Mouse (Mus musculus) adipocyte (in vitro differentiated cells): ENCODE measurements around the gene Bmpr1b.
"Not testable (repeated sequence)": the region's sequence is repeated elsewhere in the genome, so short reads cannot be mapped to it uniquely, and the experiment has no call there.

Source experiments
- DNase-seq: peaks from one replicate; pipeline ENCODE4 v3.0.0-alpha.2; 2016; ENCODE audit warnings: low spot score

The Bmpr1b gene

DNA sequence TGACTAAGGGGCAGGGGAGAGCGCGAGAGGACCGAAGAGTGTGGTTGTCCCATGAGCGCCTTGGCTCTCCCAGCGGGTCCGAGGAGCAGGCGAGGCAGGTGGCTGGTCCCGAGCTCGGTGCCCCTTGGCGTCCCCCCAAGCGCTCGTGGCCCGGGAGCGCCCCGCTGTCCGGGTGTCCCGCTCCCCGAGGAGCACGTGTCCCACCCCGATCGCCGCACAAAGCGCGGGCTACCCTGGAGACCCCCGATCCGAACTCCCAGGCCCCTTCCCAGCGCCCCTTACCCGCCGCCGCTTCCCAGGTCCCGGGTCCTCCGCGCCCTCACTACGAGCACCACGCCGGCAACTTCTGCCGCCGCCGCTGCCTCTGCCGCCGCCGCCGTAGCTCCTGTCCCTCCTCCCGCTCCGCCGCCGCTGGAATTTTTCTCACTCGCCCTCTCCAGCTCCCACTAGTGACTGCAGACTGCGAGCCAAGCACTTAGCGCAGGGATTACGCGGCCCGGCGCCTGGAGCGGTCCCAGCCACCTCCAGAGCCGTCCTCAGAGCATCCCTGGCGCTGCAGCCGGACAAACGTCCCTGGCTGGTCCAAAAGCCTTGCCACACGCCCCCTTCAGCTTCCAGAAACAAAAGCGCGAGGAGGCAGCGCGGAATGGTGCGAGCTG lies at the start of gene Bmpr1b:
Bmpr1b (minus strand) TSS at position 563 of the 659 bp plus-strand sequence.
- DNase-seq, result no peak

DNA sequence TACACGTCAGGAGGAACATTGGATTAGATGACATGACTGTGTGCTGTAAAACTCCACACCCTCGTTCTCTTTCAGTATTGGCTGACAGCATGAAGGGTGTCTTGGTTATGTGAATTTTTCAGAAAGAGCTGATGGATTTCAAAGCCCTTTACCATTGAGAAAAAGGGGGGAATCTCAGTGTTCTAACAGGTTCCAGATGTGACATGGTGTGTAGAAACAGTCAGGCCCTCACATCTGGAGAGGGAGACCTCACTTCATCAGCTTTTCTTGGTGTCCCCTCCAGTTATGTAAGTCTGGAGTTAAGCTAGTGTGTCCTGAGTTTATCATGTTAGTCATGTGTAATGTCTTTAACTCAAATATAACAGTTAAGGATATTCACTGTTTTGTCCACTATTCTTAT lies 43.6 kb upstream of the Bmpr1b start:
- no peak for DNase-seq

DNA sequence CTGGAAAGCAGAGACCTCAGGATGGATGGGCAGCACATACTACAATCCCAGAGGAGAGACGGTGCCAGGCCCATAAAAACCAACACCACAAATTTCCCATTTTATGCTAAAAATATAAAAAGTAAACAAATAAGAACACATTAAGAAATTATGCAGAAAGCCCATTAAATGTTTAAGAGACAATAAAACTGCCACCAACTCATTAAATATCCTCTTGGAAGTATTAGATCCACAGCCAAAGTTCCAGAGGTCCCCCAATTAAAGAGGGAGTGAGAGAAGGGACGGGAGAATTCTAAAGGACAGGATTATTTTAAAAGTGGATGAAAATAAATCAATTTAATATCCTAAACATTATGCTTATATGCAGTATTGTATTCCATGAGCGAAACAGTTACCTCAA lies 43.0 kb upstream of the Bmpr1b start:
- DNase-seq, result no peak

DNA sequence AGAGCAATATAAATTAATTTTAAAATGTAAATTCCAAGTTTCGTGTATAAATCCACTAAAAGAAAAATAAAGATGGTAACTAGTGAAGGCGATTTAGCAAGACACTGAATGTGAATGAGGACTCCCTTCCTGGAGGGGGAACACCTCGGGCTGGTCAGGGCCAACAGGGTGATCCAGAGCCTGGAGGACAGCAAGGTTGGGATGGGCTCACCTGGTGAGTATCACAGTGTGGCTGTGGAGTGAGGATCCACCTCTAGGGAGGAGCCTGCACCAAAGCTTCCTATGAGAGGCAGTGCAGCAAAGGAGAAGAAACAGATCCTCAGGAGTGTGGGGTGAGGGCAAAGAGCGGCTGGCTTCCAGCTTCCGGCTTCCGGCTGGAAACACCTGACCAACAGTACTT lies 40.8 kb upstream of the Bmpr1b start:
- no peak for DNase-seq

DNA sequence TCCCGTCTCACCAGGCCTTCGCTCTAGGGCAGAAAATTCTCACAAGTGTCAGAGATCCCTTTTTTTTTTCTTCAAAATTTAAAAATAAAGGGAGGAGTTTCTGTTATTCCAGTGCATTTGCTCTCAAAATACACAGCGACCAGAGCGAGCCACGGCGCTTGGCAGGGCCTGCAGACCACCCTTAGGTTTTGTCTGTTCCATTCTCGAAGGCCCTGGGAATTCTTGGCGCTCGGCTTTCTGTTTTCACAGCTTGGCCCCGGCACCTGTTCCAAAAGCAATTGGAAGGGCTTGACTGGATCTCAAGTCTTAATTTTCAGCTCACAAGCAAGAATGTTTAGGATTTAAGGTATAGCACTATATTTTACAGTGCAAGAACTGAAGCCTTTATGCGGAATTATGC lies 39.8 kb upstream of the Bmpr1b start:
- no peak for DNase-seq

DNA sequence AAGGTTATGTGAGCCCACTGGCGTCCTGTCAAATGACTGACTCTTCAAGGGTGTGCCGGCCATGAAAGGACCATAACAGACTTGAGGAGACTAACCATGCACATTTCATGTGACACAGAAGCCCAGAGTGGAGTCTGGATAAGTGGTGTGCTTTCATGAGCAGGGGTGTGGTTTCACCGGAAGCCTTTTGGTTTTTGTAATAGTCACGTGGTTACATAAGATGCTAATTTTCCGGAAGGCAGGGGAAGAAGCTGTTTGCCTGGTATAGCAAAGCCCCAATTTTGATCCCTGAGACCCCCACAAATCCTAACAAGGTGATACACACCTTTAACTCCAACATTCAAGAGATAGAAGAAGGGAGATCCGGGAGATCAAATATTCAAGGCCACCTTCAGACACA lies 38.3 kb upstream of the Bmpr1b start:
- no peak for DNase-seq

DNA sequence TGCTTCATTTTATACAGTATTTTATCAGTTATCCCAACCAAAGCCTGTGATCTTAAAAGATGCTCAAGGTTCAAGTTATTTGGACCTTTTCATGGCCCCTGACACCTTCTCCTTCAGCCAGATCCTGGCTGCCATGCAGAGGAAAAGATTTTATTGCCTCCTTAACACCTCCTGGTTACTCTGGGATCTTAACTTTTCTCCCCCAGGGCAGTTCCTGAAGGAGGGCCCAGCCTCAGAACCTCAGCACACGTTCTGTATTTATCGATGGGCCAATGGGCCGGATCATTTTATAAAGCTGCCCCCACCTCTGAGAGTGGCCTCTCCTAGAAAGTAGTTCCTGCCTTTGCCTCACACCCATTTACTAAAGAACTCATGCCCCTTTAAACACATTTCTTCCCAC lies 37.1 kb upstream of the Bmpr1b start:
- DNase-seq, result no peak

DNA sequence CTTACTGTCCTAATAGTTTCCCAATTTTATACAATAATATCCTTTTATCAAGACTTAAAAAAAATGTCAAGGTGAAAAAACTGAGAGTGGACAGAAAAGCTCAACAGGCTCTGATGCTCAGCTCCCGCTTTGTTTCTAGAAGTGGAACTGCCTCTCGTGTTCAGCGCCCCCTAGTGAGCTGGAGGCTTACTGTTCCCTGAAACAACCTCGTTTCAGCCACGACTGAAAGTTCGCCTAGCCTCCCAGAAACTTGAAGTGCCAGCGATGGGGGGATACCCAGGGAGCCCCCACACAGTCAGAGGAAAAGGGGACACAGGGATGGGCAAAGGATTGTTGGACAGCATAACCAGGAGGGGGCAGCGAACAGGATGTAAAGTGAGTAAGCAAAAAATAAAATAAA lies 26.9 kb upstream of the Bmpr1b start:
- no peak for DNase-seq

DNA sequence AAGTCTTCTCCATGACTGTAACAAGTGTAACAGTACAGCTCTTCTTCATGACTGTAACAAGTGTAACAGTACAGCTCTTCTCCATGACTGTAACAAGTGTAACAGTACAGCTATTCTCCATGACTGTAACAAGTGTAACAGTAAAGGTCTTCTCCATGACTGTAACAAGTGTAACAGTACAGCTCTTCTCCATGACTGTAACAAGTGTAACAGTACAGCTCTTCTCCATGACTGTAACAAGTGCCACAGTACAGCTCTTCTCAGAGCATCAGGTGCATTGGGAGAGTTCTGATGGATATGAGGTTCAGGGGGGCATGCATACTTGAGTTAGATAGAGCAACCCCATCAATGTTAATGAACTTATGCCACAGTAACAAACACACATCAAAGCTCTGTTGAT lies 22.4 kb upstream of the Bmpr1b start:
- DNase-seq, result not testable (repeated sequence)

DNA sequence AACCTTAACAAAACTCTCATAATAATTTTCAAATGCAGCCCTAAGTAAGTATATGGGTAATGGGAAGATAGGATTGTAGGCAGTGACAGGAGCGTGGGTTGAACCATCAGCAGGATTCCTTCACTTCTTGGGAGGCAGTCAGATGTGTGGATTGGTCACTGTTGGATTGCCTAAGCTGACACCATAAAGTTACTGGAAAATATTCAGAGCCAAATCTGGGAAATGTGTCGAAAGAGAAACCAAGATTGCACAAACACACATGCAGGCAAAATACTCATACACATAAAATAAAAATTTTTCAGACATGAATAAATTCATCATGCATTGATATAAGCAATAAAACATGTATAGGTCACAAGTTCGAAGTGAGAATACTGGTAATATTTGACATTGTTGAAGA lies 17.3 kb upstream of the Bmpr1b start:
- peak; percentile 70 for DNase-seq

DNA sequence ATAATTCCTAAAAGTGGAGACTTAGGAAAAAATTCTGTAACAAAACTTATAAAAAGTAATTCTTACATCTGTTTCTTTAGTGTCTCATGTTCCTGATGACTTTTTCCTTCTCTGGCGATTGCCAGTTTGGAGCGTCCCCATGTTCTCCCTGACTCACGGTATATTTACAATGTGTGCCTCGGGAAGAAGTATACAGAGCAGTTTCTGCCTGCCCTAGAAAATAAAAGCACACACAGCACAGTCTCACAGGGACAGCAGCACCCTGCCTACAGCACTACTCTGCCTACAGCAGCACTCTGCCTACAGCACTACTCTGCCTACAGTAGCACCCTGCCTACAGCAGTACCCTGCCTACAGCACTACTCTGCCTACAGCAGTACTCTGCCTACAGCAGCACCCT lies 4.8 kb upstream of the Bmpr1b start:
- DNase-seq, result no peak

DNA sequence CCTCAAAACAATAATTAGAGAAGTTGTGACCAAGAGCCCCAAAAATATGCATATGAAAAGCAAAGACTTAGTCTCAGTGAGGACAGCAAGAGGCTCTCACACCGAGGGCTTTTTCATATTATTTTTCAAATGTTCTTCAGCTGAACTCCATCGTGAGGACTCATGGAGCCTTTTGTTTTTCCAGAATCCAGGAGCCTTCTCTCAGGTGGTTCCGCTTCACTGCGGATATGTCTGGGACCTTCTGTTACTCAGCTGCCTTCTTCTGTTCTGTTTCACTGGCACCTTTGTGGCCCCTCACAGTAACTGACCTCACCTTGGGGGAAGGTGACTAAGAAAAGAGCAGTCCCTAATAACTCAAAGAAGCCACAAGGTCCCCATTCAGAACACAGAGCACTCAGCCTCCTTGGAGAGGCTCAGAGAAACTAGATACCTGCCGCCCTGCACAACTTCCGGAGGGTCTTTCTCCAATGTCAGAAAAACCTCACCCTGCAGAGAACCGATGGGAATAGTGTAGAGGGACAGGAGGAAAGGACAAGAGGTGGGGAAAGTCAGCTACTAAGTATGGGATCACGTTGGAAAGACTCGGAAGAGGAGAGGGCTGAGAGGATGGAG lies 868 bp downstream of the Bmpr1b start:
- DNase-seq, result no peak

DNA sequence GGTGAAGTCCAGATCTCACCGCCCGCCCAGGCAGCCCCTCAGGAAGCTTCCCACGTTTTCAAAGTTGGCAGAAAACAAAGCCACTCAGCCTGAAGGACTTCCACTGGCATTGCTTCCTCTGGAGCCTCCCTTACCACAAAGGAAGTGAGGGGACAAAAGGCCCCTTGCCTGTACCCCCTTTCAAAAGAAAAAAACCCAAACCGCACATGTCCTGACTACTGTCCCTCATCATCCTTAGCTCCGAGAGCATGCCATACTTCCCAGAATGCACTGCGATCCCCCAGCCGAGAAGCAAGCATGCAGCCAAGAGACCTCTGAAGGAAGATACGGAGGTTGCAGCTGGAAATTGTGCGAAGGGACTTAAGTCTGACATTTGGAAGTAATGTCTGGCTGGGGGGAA lies 4.2 kb downstream of the Bmpr1b start:
- DNase-seq, result no peak

DNA sequence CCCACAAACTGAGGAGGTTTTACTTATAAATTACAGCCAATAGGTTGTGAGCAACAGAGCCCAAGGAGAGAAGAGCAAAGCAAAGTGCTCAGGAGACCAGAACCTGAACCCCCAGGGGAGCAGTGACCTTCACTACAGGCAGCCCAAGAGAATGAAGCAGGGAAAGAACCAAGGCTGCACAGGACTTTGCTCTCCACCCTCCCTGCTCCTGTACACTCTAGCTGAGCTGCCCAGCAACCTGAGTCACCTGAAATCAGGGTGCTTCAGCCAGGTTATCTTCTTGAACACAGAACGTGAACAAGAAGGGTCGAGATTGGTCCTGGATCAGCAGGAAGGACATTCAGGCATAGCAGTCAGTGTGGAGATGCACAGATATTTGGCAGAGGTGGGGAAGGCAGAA lies 5.3 kb downstream of the Bmpr1b start:
- no peak for DNase-seq

DNA sequence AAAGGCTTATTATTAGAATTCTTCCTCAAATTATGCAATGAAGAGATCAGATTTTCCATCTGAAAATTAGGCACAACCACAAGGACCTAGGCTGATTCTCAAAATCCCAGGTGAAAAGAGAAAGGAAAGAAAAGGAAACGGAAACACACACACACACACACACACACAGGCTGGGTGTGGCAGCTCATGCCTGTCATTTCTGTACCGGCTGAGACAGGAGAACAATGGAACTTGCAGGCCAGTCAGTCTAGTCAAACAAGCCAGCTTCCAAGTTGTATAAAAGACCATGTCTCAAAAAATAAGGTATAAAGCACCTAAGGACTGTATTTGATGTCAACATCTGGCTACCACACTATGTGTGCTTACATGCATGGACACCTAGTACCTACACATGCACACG lies 7.8 kb downstream of the Bmpr1b start:
- DNase-seq, result no peak

DNA sequence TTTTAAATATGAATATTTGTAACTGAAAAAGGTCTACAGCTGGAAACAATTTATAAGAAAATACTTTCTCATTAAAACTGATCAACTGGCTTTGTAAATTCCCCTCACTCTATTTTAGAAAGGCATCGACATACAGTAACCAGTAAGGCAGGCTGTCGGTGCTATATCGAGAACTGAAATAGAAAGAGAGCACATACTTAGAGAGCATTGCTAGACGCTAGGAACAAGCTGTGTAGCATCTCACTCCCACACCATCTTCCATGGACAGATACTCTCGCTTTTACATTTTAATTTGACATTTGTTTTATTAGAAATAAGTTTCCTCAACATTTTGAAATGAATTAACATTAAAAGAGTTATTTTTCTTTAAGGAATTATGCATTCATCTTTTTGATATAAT lies 17.2 kb downstream of the Bmpr1b start:
- no peak for DNase-seq

DNA sequence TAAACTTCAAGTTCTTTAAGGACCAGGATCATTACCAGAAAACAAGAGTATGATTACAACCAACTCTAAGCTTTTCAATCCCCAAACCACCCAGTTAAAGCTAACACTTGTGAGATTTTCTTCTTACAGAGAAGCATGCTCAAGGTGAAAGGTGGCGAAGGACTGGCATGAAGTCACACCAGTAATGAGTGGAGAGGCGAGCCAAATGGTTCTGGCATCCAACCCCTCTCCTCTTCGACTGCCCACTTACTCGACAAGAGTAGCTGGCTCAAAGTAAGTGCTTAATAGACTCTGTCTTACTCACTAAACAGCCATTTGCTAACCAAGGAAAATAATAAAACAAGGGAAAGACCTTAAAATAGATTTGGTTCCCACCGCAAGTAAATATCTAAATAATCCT lies 30.4 kb downstream of the Bmpr1b start:
- DNase-seq, result no peak

DNA sequence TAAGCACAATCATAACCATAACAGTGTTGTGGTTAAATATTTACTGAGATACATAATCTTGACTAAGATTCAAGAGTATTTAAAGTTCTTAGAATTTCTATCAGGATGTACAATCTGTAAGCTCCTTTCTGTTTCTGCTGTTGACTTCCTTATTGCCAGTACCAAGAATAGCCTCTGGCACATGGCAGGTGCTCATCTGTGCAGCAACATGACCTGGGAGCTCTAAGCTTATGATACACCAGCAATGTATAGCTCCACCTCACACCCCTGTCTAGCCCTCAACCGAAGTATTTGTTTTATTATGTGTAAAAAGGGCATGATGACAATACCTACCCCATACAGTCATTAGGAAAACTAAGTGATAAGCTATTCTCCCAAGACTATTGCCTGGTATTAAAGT lies 42.8 kb downstream of the Bmpr1b start:
- DNase-seq, result no peak

DNA sequence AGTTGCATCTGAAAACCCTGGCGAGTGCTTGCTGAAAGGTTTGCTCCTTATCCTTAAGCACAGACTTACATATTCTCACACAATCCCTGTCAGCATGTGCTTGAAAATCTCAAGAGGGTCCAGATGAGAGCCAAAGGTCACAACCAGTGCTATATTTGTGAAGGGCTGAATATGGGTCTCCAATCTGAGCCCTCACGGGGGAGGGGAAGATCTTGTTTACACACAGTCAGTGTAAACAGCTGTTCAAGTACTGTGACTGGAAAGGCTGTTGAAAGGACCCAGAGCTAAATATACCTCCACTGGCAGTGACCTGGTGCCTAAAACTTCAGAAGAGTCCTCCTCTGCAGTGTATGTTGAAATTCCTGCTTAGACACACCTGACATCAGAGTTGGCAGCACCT lies 43.7 kb downstream of the Bmpr1b start:
- no peak for DNase-seq

DNA sequence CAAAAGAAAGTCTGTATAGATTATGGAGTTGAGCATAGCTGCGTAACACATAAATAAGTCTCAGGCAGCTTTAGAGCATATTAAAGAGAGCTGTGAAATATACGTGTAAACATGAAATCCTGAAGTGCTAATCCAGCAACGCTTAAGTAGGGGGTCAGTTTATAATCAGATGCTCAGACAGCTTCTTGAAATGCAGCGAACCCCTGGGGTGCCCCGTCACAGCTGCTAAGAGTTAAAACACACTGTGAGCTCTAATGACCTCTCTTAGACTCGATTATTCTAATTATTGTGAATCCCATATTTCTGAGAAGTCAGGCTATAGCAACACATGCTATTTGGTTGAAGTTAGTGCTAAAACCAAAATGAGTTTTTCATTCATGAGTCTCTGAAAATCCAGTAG lies 45.0 kb downstream of the Bmpr1b start:
- no peak for DNase-seq

DNA sequence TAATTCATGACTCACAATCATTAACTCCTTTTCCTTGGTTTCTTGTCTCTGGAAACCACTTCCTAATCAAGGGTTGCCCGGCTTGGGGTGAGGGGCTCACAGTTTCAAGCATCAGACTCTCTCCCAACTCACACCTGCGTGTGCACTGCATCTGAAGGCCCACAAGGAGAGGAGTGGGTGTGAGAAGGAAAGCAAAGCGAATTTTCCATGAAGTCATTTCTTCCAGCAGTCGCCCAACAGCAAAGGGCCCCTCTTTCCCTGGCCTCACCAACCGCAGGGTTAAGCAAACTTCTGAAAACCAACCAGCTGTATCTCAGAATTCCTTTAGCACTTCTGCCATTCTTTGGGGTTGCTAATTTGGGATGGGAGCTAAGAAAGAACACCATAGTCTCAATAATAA lies 46.8 kb downstream of the Bmpr1b start:
- no peak for DNase-seq

DNA sequence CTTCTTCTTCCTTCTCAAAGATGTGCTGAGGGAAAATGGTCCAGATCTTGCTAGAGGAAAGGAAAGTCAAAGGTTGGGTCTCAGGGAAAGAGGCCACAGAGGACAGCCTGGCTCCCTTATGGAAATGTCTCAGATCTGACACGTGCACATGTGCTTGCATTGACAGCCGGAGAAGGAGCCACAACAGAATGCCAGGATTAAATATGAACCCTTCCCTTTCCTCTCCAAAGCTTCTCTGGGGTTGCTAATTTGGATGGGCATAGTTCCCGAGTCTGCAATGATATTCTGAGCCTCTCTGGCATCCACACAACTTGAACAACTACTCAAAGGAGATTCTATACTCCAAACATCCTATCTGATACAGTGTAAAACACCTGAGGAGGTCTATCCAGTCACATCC lies 48.4 kb downstream of the Bmpr1b start:
- no peak for DNase-seq

DNA sequence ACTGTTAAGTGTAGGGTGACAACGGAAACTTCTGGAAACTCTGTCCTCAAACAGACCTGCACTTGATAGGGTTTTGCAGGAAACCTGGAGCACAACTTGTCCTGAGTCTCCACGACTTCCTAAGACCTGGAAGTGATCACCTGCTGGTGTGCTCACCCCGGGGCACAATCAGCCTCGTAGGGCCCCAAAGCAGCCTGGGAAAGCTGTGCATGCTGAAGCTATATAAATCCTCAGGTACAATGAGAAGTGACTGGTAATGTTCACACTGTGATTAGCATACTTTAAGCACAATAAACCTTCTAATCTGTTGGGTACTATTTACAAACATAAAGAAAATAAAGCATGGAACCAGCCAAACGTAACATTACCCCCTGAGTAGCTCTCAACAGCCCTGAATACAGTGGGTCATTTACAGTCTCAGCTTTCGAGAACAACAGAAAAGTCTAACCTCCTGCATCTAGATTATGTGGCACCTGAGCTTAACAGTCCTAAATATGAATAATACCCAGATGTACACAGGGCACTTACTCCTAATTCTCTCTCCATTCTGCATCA lies 54.4 kb downstream of the Bmpr1b start:
- no peak for DNase-seq

DNA sequence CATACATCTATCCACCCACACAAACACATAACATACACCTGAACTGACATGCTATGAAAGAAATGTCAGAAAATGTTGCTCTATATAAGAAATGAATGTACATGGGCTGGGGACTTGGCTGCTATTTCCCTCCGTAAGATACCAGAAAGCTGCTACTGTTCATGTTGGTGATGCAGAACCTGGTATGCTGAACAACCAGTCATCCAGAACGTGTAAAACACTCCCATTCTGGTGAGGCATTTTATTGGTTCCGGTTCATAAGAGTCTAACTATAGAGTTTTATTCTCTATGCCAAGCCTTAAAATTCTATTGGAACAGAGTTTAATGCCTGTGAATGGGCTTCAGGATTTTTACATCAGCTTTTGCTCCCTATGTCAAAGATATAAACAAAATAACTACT lies 55.0 kb downstream of the Bmpr1b start:
- no peak for DNase-seq
